Mouse (Mus musculus): ENCODE data around the gene Nadk2.
A peak's percentile ranks its signal among the peaks of the same experiment; 100 is the strongest.

Nadk2 gene

GRCm38 (mm10) chr15:9130772-9131498, 59.9 kb downstream of the Nadk2 start:
- DNase-seq (ENCODE audit: low read depth, low spot score): no peak

DNA sequence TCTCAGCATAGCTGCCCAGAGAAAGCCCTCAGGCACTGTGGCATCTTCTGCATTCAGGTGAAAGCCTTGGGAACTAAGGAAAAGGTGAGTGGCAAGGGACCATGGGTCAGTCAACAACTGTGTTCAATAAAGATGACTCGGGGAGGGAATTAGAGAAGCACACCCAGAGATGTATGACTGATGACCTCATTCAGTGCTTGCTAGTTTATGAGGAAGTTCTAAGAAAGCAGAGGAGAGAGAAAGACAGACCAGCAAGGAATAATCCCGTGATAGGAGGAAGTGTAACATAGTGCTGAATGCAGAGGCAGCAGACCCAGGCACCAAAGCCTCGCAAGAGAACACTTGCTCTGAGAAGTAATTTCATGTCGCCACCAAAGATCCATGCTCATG, 60.4 kb downstream of the Nadk2 start:
- DNase-seq (ENCODE audit: low read depth, low spot score): no peak

- no peak for DNase-seq (ENCODE audit: low read depth, low spot score)
These were observed 61.8 kb downstream of the Nadk2 start for GRCm38 (mm10) chr15:9132693-9133443.

DNA sequence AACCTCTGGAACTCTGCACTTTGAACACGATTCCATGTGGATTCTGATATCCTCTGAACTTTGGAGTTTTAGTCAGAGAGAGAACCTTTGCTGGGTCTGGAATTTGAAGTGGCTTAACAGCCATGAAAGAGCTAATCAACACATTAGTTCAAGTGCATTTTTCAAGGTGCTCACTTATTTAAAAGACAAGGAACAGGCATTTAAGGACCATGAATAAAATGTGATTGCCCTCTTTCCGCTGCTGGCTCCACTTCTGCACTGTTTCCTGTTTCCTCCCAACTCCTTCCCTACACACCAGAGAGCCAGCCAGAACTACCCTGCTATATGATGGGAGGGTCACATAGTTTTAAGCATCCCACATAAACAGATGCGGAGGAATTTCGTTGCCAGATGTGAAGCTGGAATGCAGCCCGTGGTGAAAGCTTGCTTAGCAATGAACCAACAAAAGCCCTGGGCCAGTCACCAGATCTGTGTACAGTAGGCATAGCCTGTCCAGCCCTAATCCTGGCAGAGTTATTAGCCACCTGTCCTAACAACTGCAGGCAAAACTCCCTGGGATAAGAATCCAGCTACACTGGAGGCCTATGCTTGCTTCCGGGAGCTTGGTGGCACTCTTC, 63.9 kb downstream of the Nadk2 start:
- no peak for DNase-seq (ENCODE audit: low read depth, low spot score)

- no peak for DNase-seq (ENCODE audit: low read depth, low spot score)
These were observed 68.4 kb downstream of the Nadk2 start for GRCm38 (mm10) chr15:9139447-9139846.

DNA sequence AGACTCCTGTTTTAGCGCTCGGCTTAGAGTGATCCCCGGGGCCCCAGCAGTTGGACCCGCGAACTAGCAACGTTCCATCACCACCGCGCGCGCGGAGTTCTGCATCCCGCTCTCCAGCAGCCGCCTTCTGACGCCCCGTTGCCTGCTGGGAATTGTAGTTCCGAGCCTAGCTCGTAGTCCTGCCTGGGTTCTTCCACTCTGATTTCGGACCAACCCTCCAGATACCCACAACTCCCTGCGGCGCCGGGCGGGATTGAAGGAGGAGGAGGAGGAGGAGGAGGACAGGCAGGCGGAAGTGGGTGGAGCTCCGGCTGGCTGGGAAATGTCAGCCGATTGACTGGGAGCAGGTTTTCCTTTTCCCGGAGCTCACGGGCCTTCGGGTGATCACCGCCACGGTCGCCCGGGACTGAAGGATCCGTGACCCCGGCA, 69.2 kb downstream of the Nadk2 start, which contains the start of gene Lmbrd2:
Lmbrd2 (plus strand) TSS at position 299 of the 429 bp plus-strand sequence.
- peak; percentile 94 for DNase-seq (ENCODE audit: low read depth, low spot score)

GRCm38 (mm10) chr15:9140684-9141171, 69.7 kb downstream of the Nadk2 start:
- DNase-seq (ENCODE audit: low read depth, low spot score): no peak

DNA sequence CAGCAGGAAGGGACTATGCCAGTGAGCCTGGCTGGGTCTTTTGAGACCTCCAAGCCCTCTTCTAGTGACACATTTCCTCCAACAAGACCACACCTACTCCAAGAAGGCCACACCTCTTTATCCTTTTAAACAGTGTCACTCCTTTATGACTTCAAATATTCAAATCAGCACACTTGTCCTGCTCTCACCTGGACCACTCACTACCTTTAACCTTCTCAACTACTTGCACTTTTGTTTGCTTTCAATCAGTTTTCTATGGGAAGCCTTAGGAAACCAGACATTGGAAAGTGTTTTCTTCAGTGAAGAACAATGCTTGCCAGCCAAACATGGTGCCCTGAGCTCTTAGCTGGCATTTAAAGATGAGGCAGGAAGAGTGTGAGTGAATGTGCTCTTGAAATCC, 84.3 kb downstream of the Nadk2 start, which contains the start of gene Skp2:
Skp2 (minus strand) TSS at position 101 of the 400 bp plus-strand sequence.
- no peak for DNase-seq (ENCODE audit: low read depth, low spot score)
